Mouse (Mus musculus): Measurements from ENCODE around the gene Phf21b.
"Not testable (repeated sequence)": the region's sequence is repeated elsewhere in the genome, so short reads cannot be mapped to it uniquely, and the experiment has no call there.

Phf21b gene

DNA sequence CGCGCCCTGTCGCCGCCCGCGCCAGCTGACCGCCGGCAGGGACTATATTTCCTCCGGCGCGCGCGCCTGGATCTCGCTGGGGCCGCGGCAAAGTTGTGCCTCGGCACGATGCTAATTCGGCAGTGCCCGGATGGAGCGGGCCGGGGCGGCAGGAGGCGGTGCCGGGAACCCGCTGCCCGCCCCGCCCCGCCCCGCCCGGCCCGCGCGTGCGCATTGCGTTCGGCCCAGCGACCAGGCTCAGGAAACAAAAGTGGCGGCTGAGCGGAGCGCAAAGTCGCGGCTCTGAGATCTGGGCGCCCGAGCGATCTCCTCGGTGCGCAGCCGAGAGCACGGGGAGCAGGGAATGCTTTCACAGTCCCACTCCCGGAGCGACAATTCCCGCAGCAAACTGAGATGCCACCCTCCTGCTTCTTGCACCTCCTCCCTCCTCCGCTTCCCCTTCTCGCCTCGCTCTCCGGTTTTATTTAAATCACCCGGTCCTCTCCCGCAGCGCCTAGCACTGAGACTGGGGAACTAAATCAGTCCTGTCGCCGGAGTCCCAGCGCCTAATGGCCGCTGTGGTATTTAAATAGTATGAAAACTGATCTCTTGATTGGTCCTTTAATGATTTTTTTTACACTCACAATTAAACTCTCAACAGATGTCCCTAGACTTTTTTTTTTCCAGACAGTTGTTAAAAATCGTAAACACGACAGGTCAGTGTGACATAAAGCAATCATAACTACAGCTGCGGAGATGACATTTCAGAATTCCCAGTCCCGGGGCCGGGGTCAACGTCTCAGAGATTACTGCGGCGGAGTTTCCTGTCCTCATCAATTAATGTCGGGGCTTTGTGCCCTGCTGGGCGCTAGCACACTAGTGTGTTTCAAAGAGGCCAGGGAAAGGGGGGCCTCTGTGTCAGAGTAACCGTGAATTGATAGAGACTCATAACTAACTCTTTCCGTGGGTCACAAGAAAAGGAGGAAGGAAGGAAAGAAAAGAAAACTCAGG is at the start of gene Phf21b:
Gene Phf21b, minus strand, starts transcription at position 44 of the 990 bp plus-strand sequence.
- no peak for TF ChIP-seq NANOG (IDR thresholded peaks at IDR 0.05; ENCODE audit: borderline replicate concordance, low read length)
- TF ChIP-seq POU5F1 (IDR thresholded peaks at IDR 0.05; ENCODE audit: borderline replicate concordance, low read length), result no peak
- no peaks in the 10 kb centered on the region for H3K9me3 ChIP-seq (ENCODE audit: low read length)
- peak within 1 kb of the TSS; percentile 94 for H3K4me3 ChIP-seq (replicated peaks; ENCODE audit: low read length)
- no peaks in the 10 kb centered on the region for H3K36me3 ChIP-seq (ENCODE audit: insufficient read depth, low read length)
- H3K4me1 ChIP-seq (replicated peaks; ENCODE audit: low read depth, low read length), result peaks cover 36% of the 10 kb centered on the region
- peaks cover 74% of the 10 kb centered on the region for H3K27me3 ChIP-seq (ENCODE audit: insufficient read depth, low read length)

DNA sequence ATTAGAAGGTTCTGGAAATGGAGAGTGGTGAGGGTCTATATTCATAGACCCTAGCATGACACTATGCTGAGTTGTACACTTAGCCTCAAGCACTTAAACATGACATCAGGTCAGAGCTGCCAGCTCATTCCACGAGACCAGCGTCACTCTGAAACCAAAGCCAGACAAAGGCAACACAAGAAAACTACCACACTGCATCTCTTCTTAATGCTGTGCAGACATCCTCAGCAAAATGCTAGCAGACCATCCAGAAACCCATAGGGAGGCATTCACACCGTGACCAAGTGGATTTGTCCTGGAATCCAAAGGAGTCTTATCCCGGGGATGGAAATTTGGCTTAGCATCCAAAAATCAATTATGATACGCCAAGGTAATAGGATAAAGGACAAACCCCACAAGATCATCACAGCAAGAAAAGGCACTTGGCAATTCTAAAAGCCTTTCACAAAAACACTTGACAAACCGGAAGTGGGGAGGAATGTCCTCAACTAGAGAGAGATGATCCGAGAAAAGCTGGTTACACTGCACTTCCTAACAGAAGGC is 48.1 kb upstream of the Phf21b start:
- no peaks in the 10 kb centered on the region for H3K36me3 ChIP-seq (ENCODE audit: insufficient read depth, low read length)
- H3K4me1 ChIP-seq (replicated peaks; ENCODE audit: low read depth, low read length), result peaks cover 8% of the 10 kb centered on the region
- H3K4me3 ChIP-seq (replicated peaks; ENCODE audit: low read length), result no peak overlapping the region
- no peaks in the 10 kb centered on the region for H3K27me3 ChIP-seq (ENCODE audit: insufficient read depth, low read length)
- TF ChIP-seq CTCF (conservative IDR thresholded peaks at IDR 0.05; ENCODE audit: low read length) (no peak), NANOG (IDR thresholded peaks at IDR 0.05; ENCODE audit: borderline replicate concordance, low read length) (no peak), POU5F1 (IDR thresholded peaks at IDR 0.05; ENCODE audit: borderline replicate concordance, low read length) (no peak)
- H3K9me3 ChIP-seq (ENCODE audit: low read length), result no peaks in the 10 kb centered on the region

DNA sequence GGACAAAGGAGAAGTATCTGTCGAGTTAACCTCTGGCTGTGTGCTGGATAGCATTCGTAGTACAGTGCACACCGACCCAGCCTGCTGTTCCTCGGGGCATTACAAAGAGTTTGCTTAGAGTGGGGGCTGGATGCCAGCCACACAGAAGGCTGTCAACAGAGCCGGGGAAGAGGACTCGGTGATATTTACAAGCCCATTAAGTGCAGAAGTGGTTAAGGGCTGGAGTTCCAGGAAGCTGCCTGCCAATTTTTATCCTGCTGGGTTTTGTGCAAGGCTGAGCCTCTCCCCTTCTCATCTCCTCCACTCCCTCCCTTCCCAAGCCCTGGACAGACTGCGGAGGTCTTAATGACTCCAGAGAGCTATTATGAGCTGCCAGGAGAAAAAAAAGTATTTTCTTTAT is 42.2 kb upstream of the Phf21b start:
- H3K9me3 ChIP-seq (ENCODE audit: low read length), result peaks cover 26% of the 10 kb centered on the region
- no peaks in the 10 kb centered on the region for H3K27me3 ChIP-seq (ENCODE audit: insufficient read depth, low read length)
- TF ChIP-seq CTCF (conservative IDR thresholded peaks at IDR 0.05; ENCODE audit: low read length) (no peak), NANOG (IDR thresholded peaks at IDR 0.05; ENCODE audit: borderline replicate concordance, low read length) (no peak), POU5F1 (IDR thresholded peaks at IDR 0.05; ENCODE audit: borderline replicate concordance, low read length) (no peak)
- no peak overlapping the region for H3K4me3 ChIP-seq (replicated peaks; ENCODE audit: low read length)
- peaks cover 13% of the 10 kb centered on the region for H3K4me1 ChIP-seq (replicated peaks; ENCODE audit: low read depth, low read length)
- H3K36me3 ChIP-seq (ENCODE audit: insufficient read depth, low read length), result no peaks in the 10 kb centered on the region

DNA sequence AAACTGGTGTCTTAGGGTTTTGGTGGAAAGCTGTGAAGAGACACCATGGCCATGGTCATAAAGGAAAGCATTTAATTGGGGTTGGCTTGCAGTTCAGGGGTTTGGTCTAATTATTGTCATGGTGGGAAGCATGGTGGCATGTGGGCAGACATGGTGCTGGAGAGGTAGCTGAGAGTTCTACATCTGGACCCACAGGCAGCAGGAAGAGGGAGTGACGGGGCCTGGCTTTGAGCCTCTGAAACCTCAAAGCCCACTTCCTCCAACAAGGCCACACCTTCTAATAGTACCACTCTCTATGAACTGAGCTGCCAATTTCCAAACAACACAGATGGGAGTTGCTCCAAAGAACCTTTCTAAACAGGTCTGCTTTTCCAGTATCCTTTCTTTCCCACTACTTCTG is 40.8 kb upstream of the Phf21b start:
- TF ChIP-seq CTCF (conservative IDR thresholded peaks at IDR 0.05; ENCODE audit: low read length), result no peak
- Histone ChIP-seq H3K27me3 (ENCODE audit: insufficient read depth, low read length) (no peaks in the 10 kb centered on the region), H3K9me3 (ENCODE audit: low read length) (peaks cover 32% of the 10 kb centered on the region), H3K4me3 (replicated peaks; ENCODE audit: low read length) (no peak overlapping the region), H3K36me3 (ENCODE audit: insufficient read depth, low read length) (no peaks in the 10 kb centered on the region), H3K4me1 (replicated peaks; ENCODE audit: low read depth, low read length) (peaks cover 11% of the 10 kb centered on the region; the same call in 1 of the 2 replicates)

DNA sequence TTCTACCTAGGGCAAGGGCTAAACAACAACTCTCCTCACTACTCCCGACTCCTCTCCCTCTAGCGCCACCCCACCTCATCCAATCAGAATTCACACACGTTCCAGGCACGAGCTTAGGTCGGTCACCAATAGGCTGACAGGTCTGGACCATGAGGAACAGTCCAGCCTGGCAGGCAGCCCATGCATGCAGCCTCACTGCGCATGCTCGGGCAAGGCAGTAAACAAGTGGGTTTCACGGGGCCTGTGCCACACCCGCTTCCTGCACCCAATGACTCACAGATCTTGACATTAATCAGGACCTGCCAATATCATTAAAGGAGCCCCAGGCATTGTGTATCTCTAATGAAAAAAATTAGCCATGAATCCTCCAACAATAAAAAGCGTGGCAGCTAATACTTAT is 40.4 kb upstream of the Phf21b start:
- not testable (repeated sequence) for H3K4me3 ChIP-seq (replicated peaks; ENCODE audit: low read length); H3K27me3 ChIP-seq (ENCODE audit: insufficient read depth, low read length); H3K36me3 ChIP-seq (ENCODE audit: insufficient read depth, low read length)
- Histone ChIP-seq H3K9me3 (ENCODE audit: low read length) (peaks cover 32% of the 10 kb centered on the region), H3K4me1 (replicated peaks; ENCODE audit: low read depth, low read length) (peaks cover 14% of the 10 kb centered on the region; the same call in 1 of the 2 replicates)

DNA sequence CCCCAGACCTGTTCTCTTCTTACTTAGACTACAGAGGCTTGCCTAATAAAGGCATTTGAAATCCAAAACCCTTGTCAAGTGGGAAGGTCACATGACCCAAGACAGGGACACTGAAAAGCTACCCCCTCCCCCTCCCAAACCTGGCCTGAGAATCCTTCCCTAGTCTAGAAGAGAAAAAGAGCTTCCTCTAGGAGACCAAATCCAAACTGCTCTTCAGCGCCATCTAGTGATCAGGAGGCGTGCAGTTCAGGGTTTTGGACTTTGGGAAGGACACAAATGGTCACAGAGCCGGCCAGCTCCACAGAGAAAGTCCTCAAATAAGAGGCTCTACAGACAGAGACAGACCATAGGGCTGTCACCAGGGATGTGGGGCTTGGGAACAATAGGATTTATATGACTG is 35.8 kb upstream of the Phf21b start:
- no peak overlapping the region for H3K4me3 ChIP-seq (replicated peaks; ENCODE audit: low read length)
- no peaks in the 10 kb centered on the region for H3K36me3 ChIP-seq (ENCODE audit: insufficient read depth, low read length)
- H3K4me1 ChIP-seq (replicated peaks; ENCODE audit: low read depth, low read length), result 0 out of 2 replicates have a peak, but pooled peaks cover 6% of the 10 kb centered on the region
- H3K27me3 ChIP-seq (ENCODE audit: insufficient read depth, low read length), result no peaks in the 10 kb centered on the region
- TF ChIP-seq POU5F1 (IDR thresholded peaks at IDR 0.05; ENCODE audit: borderline replicate concordance, low read length) (no peak), CTCF (conservative IDR thresholded peaks at IDR 0.05; ENCODE audit: low read length) (peak; percentile 92)
- H3K9me3 ChIP-seq (ENCODE audit: low read length), result peaks cover 32% of the 10 kb centered on the region

DNA sequence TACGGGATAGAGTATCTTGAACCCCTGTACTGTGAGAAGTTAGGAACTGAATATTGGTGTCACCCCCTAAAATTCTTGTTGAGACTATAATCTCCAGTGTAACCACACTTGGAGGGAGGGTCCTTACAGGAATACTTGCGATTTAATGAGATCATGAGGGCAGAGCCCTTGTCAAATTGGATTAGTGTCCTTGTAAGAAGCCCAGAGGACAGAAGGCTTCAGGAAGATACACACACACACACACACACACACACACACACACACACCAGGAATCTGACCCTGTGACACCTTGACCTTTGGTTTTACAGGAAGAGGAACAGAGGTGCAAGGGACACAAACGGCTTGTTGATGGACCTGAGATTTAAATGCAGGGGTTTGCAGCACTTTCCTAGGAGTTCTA is 35.4 kb upstream of the Phf21b start:
- Histone ChIP-seq H3K4me3 (replicated peaks; ENCODE audit: low read length) (no peak overlapping the region), H3K36me3 (ENCODE audit: insufficient read depth, low read length) (no peaks in the 10 kb centered on the region), H3K4me1 (replicated peaks; ENCODE audit: low read depth, low read length) (0 out of 2 replicates have a peak, but pooled peaks cover 6% of the 10 kb centered on the region), H3K27me3 (ENCODE audit: insufficient read depth, low read length) (no peaks in the 10 kb centered on the region), H3K9me3 (ENCODE audit: low read length) (peaks cover 32% of the 10 kb centered on the region)
- TF ChIP-seq CTCF (conservative IDR thresholded peaks at IDR 0.05; ENCODE audit: low read length), result no peak
- TF ChIP-seq POU5F1 (IDR thresholded peaks at IDR 0.05; ENCODE audit: borderline replicate concordance, low read length), result no peak

DNA sequence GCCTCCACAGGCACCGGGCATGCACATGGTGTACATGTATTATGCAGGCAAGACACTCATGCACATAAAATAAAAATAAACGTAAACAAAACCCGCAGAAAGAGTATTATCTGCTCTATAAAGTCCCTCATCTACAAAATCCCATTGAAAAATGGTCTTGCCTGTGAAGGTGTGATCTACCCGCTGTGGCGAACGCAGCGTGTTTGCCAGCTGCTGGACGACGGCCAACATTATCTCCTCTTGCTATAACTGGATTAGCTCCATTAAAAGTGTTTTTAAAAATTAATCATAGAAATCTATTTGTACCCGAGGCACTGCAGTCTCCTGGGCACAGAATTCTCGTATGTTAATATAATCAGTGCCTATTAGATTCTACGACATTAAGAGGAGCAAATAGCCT is 32.2 kb upstream of the Phf21b start:
- TF ChIP-seq CTCF (conservative IDR thresholded peaks at IDR 0.05; ENCODE audit: low read length), result no peak
- no peak for TF ChIP-seq POU5F1 (IDR thresholded peaks at IDR 0.05; ENCODE audit: borderline replicate concordance, low read length)
- no peak for TF ChIP-seq NANOG (IDR thresholded peaks at IDR 0.05; ENCODE audit: borderline replicate concordance, low read length)

More for the DNA sequence above, 32.2 kb upstream of the Phf21b start:
- H3K36me3 ChIP-seq (ENCODE audit: insufficient read depth, low read length), result no peaks in the 10 kb centered on the region
- no peak overlapping the region for H3K4me3 ChIP-seq (replicated peaks; ENCODE audit: low read length)
- H3K27me3 ChIP-seq (ENCODE audit: insufficient read depth, low read length), result peaks cover 5% of the 10 kb centered on the region; the same call in 1 of the 2 replicates
- H3K9me3 ChIP-seq (ENCODE audit: low read length), result peaks cover 7% of the 10 kb centered on the region
- H3K4me1 ChIP-seq (replicated peaks; ENCODE audit: low read depth, low read length), result 0 out of 2 replicates have a peak, but pooled peaks cover 6% of the 10 kb centered on the region
